Mouse (Mus musculus) liver, adult 2 months (tissue): ENCODE data around the gene Gnb3.

ENCODE experiments used
- CTCF ChIP-seq: fragments of 200-500 bp; IDR thresholded peaks from 2 replicates; pipeline ENCODE4 v1.5.1; 2011; ENCODE audit warnings: low read depth, low read length, control low read depth
- POLR2A ChIP-seq: fragments of 200-500 bp; IDR thresholded peaks from 2 replicates; pipeline ENCODE4 v1.6.1; 2011; ENCODE audit warnings: low read length, control low read depth; ENCODE audit not compliant: insufficient read depth; ENCODE audit errors: extremely low read depth

GRCm38 (mm10) chr6:124861802-124862201 is 21.7 kb upstream of the Gnb3 start:
- no peak for TF ChIP-seq CTCF
- no peak for TF ChIP-seq POLR2A
